Mouse (Mus musculus): ENCODE measurements around the gene H2afv. TPM values are rescaled to one million over a fixed set of nuclear protein-coding genes. Genes with fewer than 3 reads are reported as not detected.

The H2afv gene
- polyA plus RNA-seq, 1 experiment: 200 TPM

DNA sequence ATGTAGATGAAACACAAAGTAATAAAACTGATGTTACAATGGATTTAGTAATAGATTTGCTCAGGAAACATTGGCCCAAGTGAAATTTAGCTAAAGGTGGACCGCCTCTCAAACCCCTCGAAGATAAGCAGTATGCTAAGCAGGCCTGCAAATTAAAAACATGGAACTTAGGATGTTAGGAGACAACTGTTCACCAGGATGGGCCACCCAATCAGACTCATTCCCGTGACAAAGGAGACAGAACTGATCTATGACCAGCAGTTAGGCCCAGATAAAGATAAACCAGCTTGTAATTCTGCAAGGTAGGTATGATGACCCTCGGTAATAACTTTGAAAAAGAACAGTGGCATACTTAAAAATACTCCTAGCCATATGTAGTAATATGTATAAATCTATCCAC, 1.1 kb downstream of the H2afv start:
- H3K36me3 ChIP-seq (ENCODE audit: control insufficient read depth, insufficient read depth, low read length, poor library complexity, severe bottlenecking): peaks cover 4% of the 10 kb centered on the region
- TF ChIP-seq CTCF (IDR thresholded peaks at IDR 0.05; ENCODE audit: low read depth, low read length): no peak
- no peak for TF ChIP-seq POLR2A (IDR thresholded peaks at IDR 0.05; ENCODE audit: insufficient read depth, low read length)
- TF ChIP-seq EP300 (IDR thresholded peaks at IDR 0.05; ENCODE audit: insufficient read depth, low read depth, low read length): no peak
- no peaks in the 10 kb centered on the region for H3K27me3 ChIP-seq (ENCODE audit: control insufficient read depth, insufficient read depth, low read length, poor library complexity, severe bottlenecking)
- H3K9ac ChIP-seq (ENCODE audit: low read depth, poor library complexity, severe bottlenecking): peak overlapping the region; percentile 96
- peak overlapping the region; percentile 4 for H3K27ac ChIP-seq (ENCODE audit: insufficient read depth, low read length)
- no peaks in the 10 kb centered on the region for H3K9me3 ChIP-seq (replicated peaks; ENCODE audit: control insufficient read depth, insufficient read depth, low read length, poor library complexity, severe bottlenecking)
- peak overlapping the region; percentile 89 for H3K4me3 ChIP-seq (ENCODE audit: low read depth, low read length)
- peaks cover 5% of the 10 kb centered on the region for H3K4me1 ChIP-seq (ENCODE audit: control insufficient read depth, insufficient read depth, low read length)

GRCm38 (mm10) chr11:6442566-6442965, 1.7 kb downstream of the H2afv start:
- no peak for TF ChIP-seq EP300 (IDR thresholded peaks at IDR 0.05; ENCODE audit: insufficient read depth, low read depth, low read length)
- no peak for TF ChIP-seq CTCF (IDR thresholded peaks at IDR 0.05; ENCODE audit: low read depth, low read length)
- no peak for TF ChIP-seq POLR2A (IDR thresholded peaks at IDR 0.05; ENCODE audit: insufficient read depth, low read length)
- Histone ChIP-seq H3K4me3 (ENCODE audit: low read depth, low read length) (no peak overlapping the region), H3K4me1 (ENCODE audit: control insufficient read depth, insufficient read depth, low read length) (peaks cover 5% of the 10 kb centered on the region), H3K9ac (ENCODE audit: low read depth, poor library complexity, severe bottlenecking) (no peak overlapping the region), H3K27me3 (ENCODE audit: control insufficient read depth, insufficient read depth, low read length, poor library complexity, severe bottlenecking) (no peaks in the 10 kb centered on the region), H3K9me3 (replicated peaks; ENCODE audit: control insufficient read depth, insufficient read depth, low read length, poor library complexity, severe bottlenecking) (no peaks in the 10 kb centered on the region), H3K36me3 (ENCODE audit: control insufficient read depth, insufficient read depth, low read length, poor library complexity, severe bottlenecking) (peaks cover 10% of the 10 kb centered on the region), H3K27ac (ENCODE audit: insufficient read depth, low read length) (no peak overlapping the region)

DNA sequence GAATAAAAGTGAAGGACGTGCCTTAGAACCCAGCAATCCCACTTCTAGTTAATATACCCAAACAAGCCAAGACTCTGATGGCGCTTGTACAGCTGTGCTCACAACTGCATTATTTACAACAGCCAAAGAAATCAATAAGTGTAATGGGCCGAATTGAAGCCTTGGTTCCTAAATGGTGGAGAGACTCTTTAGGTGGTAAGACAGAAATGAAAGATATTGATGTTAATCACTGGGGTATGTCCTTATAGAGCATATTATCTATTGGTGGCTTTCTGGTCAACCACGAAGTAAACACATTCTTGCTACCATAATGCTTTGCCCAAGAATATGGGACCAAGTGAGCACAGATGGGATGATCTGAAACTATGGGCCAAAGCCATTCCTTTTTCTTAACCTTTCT, 4.1 kb downstream of the H2afv start:
- peaks cover 15% of the 10 kb centered on the region for H3K36me3 ChIP-seq (ENCODE audit: control insufficient read depth, insufficient read depth, low read length, poor library complexity, severe bottlenecking)
- no peaks in the 10 kb centered on the region for H3K4me1 ChIP-seq (ENCODE audit: control insufficient read depth, insufficient read depth, low read length)
- TF ChIP-seq CTCF (IDR thresholded peaks at IDR 0.05; ENCODE audit: low read depth, low read length) (no peak), POLR2A (IDR thresholded peaks at IDR 0.05; ENCODE audit: insufficient read depth, low read length) (no peak), EP300 (IDR thresholded peaks at IDR 0.05; ENCODE audit: insufficient read depth, low read depth, low read length) (no peak)
- no peak overlapping the region for H3K9ac ChIP-seq (ENCODE audit: low read depth, poor library complexity, severe bottlenecking)
- H3K9me3 ChIP-seq (replicated peaks; ENCODE audit: control insufficient read depth, insufficient read depth, low read length, poor library complexity, severe bottlenecking): no peaks in the 10 kb centered on the region
- no peaks in the 10 kb centered on the region for H3K27me3 ChIP-seq (ENCODE audit: control insufficient read depth, insufficient read depth, low read length, poor library complexity, severe bottlenecking)
- H3K4me3 ChIP-seq (ENCODE audit: low read depth, low read length): no peak overlapping the region
- H3K27ac ChIP-seq (ENCODE audit: insufficient read depth, low read length): no peak overlapping the region

DNA sequence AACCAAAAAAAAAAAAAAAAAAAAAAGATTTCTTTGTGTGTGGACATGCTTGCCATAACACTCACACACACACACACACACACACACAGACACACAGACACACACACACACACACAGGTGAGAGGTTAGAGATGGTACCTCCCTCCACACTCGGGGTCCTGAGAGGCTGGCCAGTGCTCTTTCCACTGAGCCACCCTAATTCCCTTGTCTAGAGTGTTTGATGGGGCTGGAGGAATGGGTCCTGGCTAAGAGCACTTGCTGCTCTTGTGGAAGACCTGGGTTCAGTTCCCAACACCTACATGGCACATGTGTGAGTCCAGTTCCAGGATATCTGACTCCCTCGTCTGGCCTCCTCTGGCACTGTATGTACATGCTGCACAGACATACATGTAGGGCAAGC, 6.6 kb downstream of the H2afv start:
- Histone ChIP-seq H3K4me3 (ENCODE audit: low read depth, low read length) (no peak overlapping the region), H3K4me1 (ENCODE audit: control insufficient read depth, insufficient read depth, low read length) (no peaks in the 10 kb centered on the region), H3K9me3 (replicated peaks; ENCODE audit: control insufficient read depth, insufficient read depth, low read length, poor library complexity, severe bottlenecking) (no peaks in the 10 kb centered on the region), H3K27ac (ENCODE audit: insufficient read depth, low read length) (no peak overlapping the region), H3K27me3 (ENCODE audit: control insufficient read depth, insufficient read depth, low read length, poor library complexity, severe bottlenecking) (no peaks in the 10 kb centered on the region), H3K36me3 (ENCODE audit: control insufficient read depth, insufficient read depth, low read length, poor library complexity, severe bottlenecking) (peaks cover 36% of the 10 kb centered on the region), H3K9ac (ENCODE audit: low read depth, poor library complexity, severe bottlenecking) (no peak overlapping the region)
- TF ChIP-seq POLR2A (IDR thresholded peaks at IDR 0.05; ENCODE audit: insufficient read depth, low read length) (no peak), CTCF (IDR thresholded peaks at IDR 0.05; ENCODE audit: low read depth, low read length) (no peak), EP300 (IDR thresholded peaks at IDR 0.05; ENCODE audit: insufficient read depth, low read depth, low read length) (no peak)

DNA sequence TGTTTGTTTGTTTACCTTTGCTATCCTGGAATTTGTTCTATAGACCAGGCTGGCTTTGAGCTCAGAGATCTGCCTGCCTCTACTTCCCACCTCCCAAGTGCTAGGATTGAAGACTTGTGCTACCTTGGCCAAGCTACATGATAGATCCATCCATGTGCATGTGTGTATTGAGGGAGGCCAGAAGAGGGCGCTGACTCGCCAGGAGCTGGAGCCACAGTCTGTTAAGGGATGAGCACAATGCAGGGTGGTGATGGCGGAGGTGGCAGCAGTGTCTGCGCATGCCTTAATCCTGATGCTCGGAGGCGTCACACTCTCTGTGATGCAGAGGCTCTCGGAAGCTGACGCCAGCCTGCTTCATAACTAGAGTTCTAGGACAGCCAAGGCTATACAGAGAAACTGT, 7.8 kb downstream of the H2afv start:
- Histone ChIP-seq H3K9me3 (replicated peaks; ENCODE audit: control insufficient read depth, insufficient read depth, low read length, poor library complexity, severe bottlenecking) (no peaks in the 10 kb centered on the region), H3K4me3 (ENCODE audit: low read depth, low read length) (no peak overlapping the region), H3K27me3 (ENCODE audit: control insufficient read depth, insufficient read depth, low read length, poor library complexity, severe bottlenecking) (no peaks in the 10 kb centered on the region), H3K9ac (ENCODE audit: low read depth, poor library complexity, severe bottlenecking) (no peak overlapping the region), H3K4me1 (ENCODE audit: control insufficient read depth, insufficient read depth, low read length) (no peaks in the 10 kb centered on the region), H3K36me3 (ENCODE audit: control insufficient read depth, insufficient read depth, low read length, poor library complexity, severe bottlenecking) (peaks cover 47% of the 10 kb centered on the region), H3K27ac (ENCODE audit: insufficient read depth, low read length) (no peak overlapping the region)
- TF ChIP-seq EP300 (IDR thresholded peaks at IDR 0.05; ENCODE audit: insufficient read depth, low read depth, low read length): no peak
- no peak for TF ChIP-seq POLR2A (IDR thresholded peaks at IDR 0.05; ENCODE audit: insufficient read depth, low read length)
- TF ChIP-seq CTCF (IDR thresholded peaks at IDR 0.05; ENCODE audit: low read depth, low read length): peak; percentile 99

- Histone ChIP-seq H3K4me3 (ENCODE audit: low read depth, low read length) (no peak overlapping the region), H3K27ac (ENCODE audit: insufficient read depth, low read length) (no peak overlapping the region), H3K9me3 (replicated peaks; ENCODE audit: control insufficient read depth, insufficient read depth, low read length, poor library complexity, severe bottlenecking) (no peaks in the 10 kb centered on the region), H3K27me3 (ENCODE audit: control insufficient read depth, insufficient read depth, low read length, poor library complexity, severe bottlenecking) (no peaks in the 10 kb centered on the region), H3K36me3 (ENCODE audit: control insufficient read depth, insufficient read depth, low read length, poor library complexity, severe bottlenecking) (peaks cover 71% of the 10 kb centered on the region), H3K9ac (ENCODE audit: low read depth, poor library complexity, severe bottlenecking) (no peak overlapping the region), H3K4me1 (ENCODE audit: control insufficient read depth, insufficient read depth, low read length) (no peaks in the 10 kb centered on the region)
- TF ChIP-seq CTCF (IDR thresholded peaks at IDR 0.05; ENCODE audit: low read depth, low read length): no peak
- no peak for TF ChIP-seq POLR2A (IDR thresholded peaks at IDR 0.05; ENCODE audit: insufficient read depth, low read length)
- TF ChIP-seq EP300 (IDR thresholded peaks at IDR 0.05; ENCODE audit: insufficient read depth, low read depth, low read length): no peak
Measured at GRCm38 (mm10) chr11:6430186-6430585, 14.1 kb downstream of the H2afv start.
